Mouse (Mus musculus): ENCODE results near the gene Golga3.

- TF ChIP-seq CTCF (IDR thresholded peaks at IDR 0.05; ENCODE audit: borderline replicate concordance, extremely low read depth, insufficient read depth, insufficient read length) = no peak
- no peak for TF ChIP-seq POLR2A (IDR thresholded peaks at IDR 0.05; ENCODE audit: borderline replicate concordance, extremely low read depth, insufficient read depth, insufficient read length, poor library complexity, severe bottlenecking)
Measured at GRCm38 (mm10) chr5:110169374-110169773, 7.1 kb upstream of the Golga3 start.

All from brain, embryonic 14.5 days (tissue).